18 mouse cellular contexts compared by ENCODE assay signal in the genomic region with DNA sequence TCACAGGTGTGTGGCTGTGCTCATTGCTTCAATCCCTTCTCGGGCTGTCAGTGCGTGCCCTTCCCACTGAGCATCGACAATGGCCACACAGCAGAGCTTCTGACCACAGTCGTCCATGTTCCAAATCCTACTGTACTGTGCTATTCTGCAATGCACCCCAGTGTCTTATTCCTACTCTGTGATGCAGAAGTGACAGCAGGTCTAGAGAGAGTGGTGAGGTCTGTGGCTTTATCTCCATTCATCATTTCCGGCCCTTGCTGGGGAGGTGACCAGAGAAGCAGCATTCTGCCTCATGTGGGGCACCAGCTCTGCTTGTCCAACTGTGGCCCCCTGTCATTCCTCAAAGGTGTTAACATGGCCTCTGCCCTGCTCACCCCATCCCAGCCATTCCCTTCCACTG. TPM values are rescaled to one million over a fixed set of nuclear protein-coding genes. Genes with fewer than 3 reads are reported as not detected.
DNase-seq lines count a peak whose midpoint lies in the region; ATAC-seq lines count a peak whose summit lies in the region.
"Had no signal": no experiment of that assay in that cellular context is flagged by ENCODE, and none has a peak within 500 bp of the region (broad histone marks: within the 10 kb centered on the region; RNA-seq: fewer than 3 reads in every experiment).

No protein-coding gene starts in this region.

- no peak overlapping the region for H3K4me3 ChIP-seq in heart, embryonic 10.5 days
- H3K4me3 ChIP-seq: embryonic facial prominence, embryonic 12.5 days; forebrain, embryonic 12.5 days; hindbrain, embryonic 10.5 days had no signal

- DNase-seq in heart, embryonic 10.5 days (ENCODE audit: low spot score), result no peak
- DNase-seq in heart, adult 18-20 months, result no peak
- peak; percentile 81 for DNase-seq in 416B (ENCODE audit: low read depth)
- no peak for DNase-seq in right cerebral cortex, postnatal 4 days
- DNase-seq: adrenal gland, adult 8-10 months; adrenal gland, postnatal 36 days; cerebellum, adult 2 months; cerebellum, postnatal 14 days; forebrain, postnatal 0 days; gastrocnemius, postnatal 14 days; heart, postnatal 10 days had no signal

- H3K4me1 ChIP-seq in heart, embryonic 10.5 days, result peaks cover 33% of the 10 kb centered on the region
- H3K4me1 ChIP-seq: embryonic facial prominence, embryonic 12.5 days; forebrain, embryonic 12.5 days had no signal

- H3K36me3 ChIP-seq in heart, embryonic 10.5 days, result peaks cover 5% of the 10 kb centered on the region; the same call in 1 of the 2 replicates
- H3K36me3 ChIP-seq: embryonic facial prominence, embryonic 12.5 days; forebrain, embryonic 12.5 days; hindbrain, embryonic 10.5 days had no signal

- H3K9me3 ChIP-seq in heart, embryonic 10.5 days, result no peaks in the 10 kb centered on the region
- H3K9me3 ChIP-seq: embryonic facial prominence, embryonic 12.5 days; forebrain, embryonic 12.5 days; hindbrain, embryonic 10.5 days had no signal

- no peaks in the 10 kb centered on the region for H3K27me3 ChIP-seq in heart, embryonic 10.5 days (ENCODE audit: insufficient read depth, poor library complexity, severe bottlenecking)
- H3K27me3 ChIP-seq: embryonic facial prominence, embryonic 12.5 days; forebrain, embryonic 12.5 days had no signal

- peak; percentile 33 for ATAC-seq in granulocyte monocyte progenitor cell, adult 5-6 weeks (replicated peaks; ENCODE audit: poor library complexity, severe bottlenecking)
- 0 out of 2 replicates have a peak, but pooled peaks have one; percentile 18 for ATAC-seq in megakaryocyte-erythroid progenitor cell, adult 5-6 weeks (replicated peaks; ENCODE audit: low FRiP score, low TSS enrichment, poor library complexity, severe bottlenecking)
- ATAC-seq: forebrain, postnatal 0 days; intestine, embryonic 16.5 days had no signal

- H3K27ac ChIP-seq in heart, embryonic 10.5 days, result peak overlapping the region; percentile 17; the same call in 1 of the 2 replicates
- H3K27ac ChIP-seq: embryonic facial prominence, embryonic 12.5 days; forebrain, embryonic 12.5 days; hindbrain, embryonic 10.5 days; hindbrain, embryonic 14.5 days had no signal

- 81% methylated on average over 5 of the region's 5 CpGs for WGBS in heart, embryonic 10.5 days

RNA-seq across cellular contexts. Expression of gene Dkk3, which starts 22.3 kb away (rescaled TPM):
- 59.8 and 101 TPM in 2 replicates for polyA plus RNA-seq in heart, embryonic 10.5 days (2016; fragmentation: Nextera tagmentation; extraction: Ambion mirVana)
- 10 to 100 TPM; 45.6 to 47.9 TPM for total RNA-seq in heart, adult 18-20 months (2021)
- total RNA-seq in granulocyte monocyte progenitor cell, adult 5-6 weeks (2014; fragmentation: Nextera tagmentation), result not detected in 2 replicates
- not detected in 2 replicates for total RNA-seq in granulocyte monocyte progenitor cell, adult 5-6 weeks (2017)
- total RNA-seq in megakaryocyte-erythroid progenitor cell, adult 5-6 weeks (2014; fragmentation: Nextera tagmentation), result not detected in 2 replicates
- total RNA-seq in megakaryocyte-erythroid progenitor cell, adult 5-6 weeks (2017), result not detected in 2 replicates

Comparison
In these comparisons a context has a peak if more than half of its experiments do, and no peak if none do; other contexts are left out.
1. RNA of gene Dkk3, which starts 22.3 kb away (total RNA-seq): 45.6 to 47.9 TPM in heart, adult 18-20 months; not detected in granulocyte monocyte progenitor cell, adult 5-6 weeks and not detected in megakaryocyte-erythroid progenitor cell, adult 5-6 weeks; every median in the first group is over 10 times any median in the second.